Mouse (Mus musculus): ENCODE measurements around the gene Ensa. TPM values are rescaled to one million over a fixed set of nuclear protein-coding genes. Genes with fewer than 3 reads are reported as not detected.

The Ensa gene
- total and polyA plus RNA-seq, 3 experiments: 17.4 to 77.7 (median 71.5) TPM

- TF ChIP-seq EP300 (IDR thresholded peaks at IDR 0.05; ENCODE audit: insufficient read depth, low read depth, low read length): peak; percentile 93
- TF ChIP-seq POLR2A (IDR thresholded peaks at IDR 0.05; ENCODE audit: insufficient read depth, low read depth, low read length): no peak; the same call in 1 of the 2 replicates
- Histone ChIP-seq H3K27ac (peak overlapping the region; percentile 99), H3K4me3 (peak overlapping the region; percentile 81), H3K79me2 (replicated peaks; ENCODE audit: control insufficient read depth, insufficient read depth, low read length) (peaks cover 14% of the 10 kb centered on the region), H3K27me3 (ENCODE audit: control insufficient read depth, insufficient read depth, low read length) (no peaks in the 10 kb centered on the region), H3K4me1 (ENCODE audit: control insufficient read depth, insufficient read depth, low read length) (peaks cover 29% of the 10 kb centered on the region), H3K9ac (ENCODE audit: low read depth, low read length) (peak overlapping the region; percentile 82), H3K36me3 (ENCODE audit: control insufficient read depth, insufficient read depth, low read length) (peaks cover 66% of the 10 kb centered on the region)
- DNase-seq: peak in 1 of 2 experiments; percentile 33
- WGBS: 8% methylated on average over 7 of the region's 7 CpGs
- intact Hi-C loops (cut with DNase I): no loop called here
Observed at GRCm38 (mm10) chr3:95661945-95662715, 37.3 kb downstream of the Ensa start.

GRCm38 (mm10) chr3:95662724-95663449 lies 38.1 kb downstream of the Ensa start:
- Histone ChIP-seq H3K27ac (peak overlapping the region; percentile 99), H3K79me2 (replicated peaks; ENCODE audit: control insufficient read depth, insufficient read depth, low read length) (peaks cover 14% of the 10 kb centered on the region), H3K36me3 (ENCODE audit: control insufficient read depth, insufficient read depth, low read length) (peaks cover 73% of the 10 kb centered on the region), H3K4me1 (ENCODE audit: control insufficient read depth, insufficient read depth, low read length) (peaks cover 35% of the 10 kb centered on the region), H3K9ac (ENCODE audit: low read depth, low read length) (peak overlapping the region; percentile 82), H3K27me3 (ENCODE audit: control insufficient read depth, insufficient read depth, low read length) (no peaks in the 10 kb centered on the region), H3K4me3 (peak overlapping the region; percentile 81)
- peak in 1 of 2 experiments; percentile 28 for DNase-seq
- 33% methylated on average over 7 of the region's 7 CpGs for WGBS
- intact Hi-C loops (cut with DNase I): no loop called here
- TF ChIP-seq POLR2A (IDR thresholded peaks at IDR 0.05; ENCODE audit: insufficient read depth, low read depth, low read length): peak; percentile 53; the same call in 1 of the 2 replicates
- no peak for TF ChIP-seq CTCF (IDR thresholded peaks at IDR 0.05)
- TF ChIP-seq EP300 (IDR thresholded peaks at IDR 0.05; ENCODE audit: insufficient read depth, low read depth, low read length): no peak

GRCm38 (mm10) chr3:95663486-95663885 lies 38.7 kb downstream of the Ensa start:
- Histone ChIP-seq H3K36me3 (ENCODE audit: control insufficient read depth, insufficient read depth, low read length) (peaks cover 73% of the 10 kb centered on the region), H3K79me2 (replicated peaks; ENCODE audit: control insufficient read depth, insufficient read depth, low read length) (peaks cover 14% of the 10 kb centered on the region), H3K9ac (ENCODE audit: low read depth, low read length) (0 out of 2 replicates have a peak overlapping the region, but pooled peaks have one; percentile 6), H3K4me3 (peak overlapping the region; percentile 81), H3K27ac (peak overlapping the region; percentile 99), H3K27me3 (ENCODE audit: control insufficient read depth, insufficient read depth, low read length) (no peaks in the 10 kb centered on the region), H3K4me1 (ENCODE audit: control insufficient read depth, insufficient read depth, low read length) (peaks cover 36% of the 10 kb centered on the region)
- WGBS: 51% methylated on average over 2 of the region's 2 CpGs
- 0 out of 2 replicates have a peak, but pooled peaks have one; percentile 23 for TF ChIP-seq EP300 (IDR thresholded peaks at IDR 0.05; ENCODE audit: insufficient read depth, low read depth, low read length)
- no peak for TF ChIP-seq CTCF (IDR thresholded peaks at IDR 0.05)
- intact Hi-C loops (cut with DNase I): no loop called here
- DNase-seq: no peak

- H3K36me3 ChIP-seq (ENCODE audit: control insufficient read depth, insufficient read depth, low read length): peaks cover 73% of the 10 kb centered on the region
- no peaks in the 10 kb centered on the region for H3K27me3 ChIP-seq (ENCODE audit: control insufficient read depth, insufficient read depth, low read length)
- H3K4me3 ChIP-seq: peak overlapping the region; percentile 81; the same call in 1 of the 2 replicates
- H3K79me2 ChIP-seq (replicated peaks; ENCODE audit: control insufficient read depth, insufficient read depth, low read length): peaks cover 11% of the 10 kb centered on the region
- H3K9ac ChIP-seq (ENCODE audit: low read depth, low read length): peak overlapping the region; percentile 57
- peaks cover 39% of the 10 kb centered on the region for H3K4me1 ChIP-seq (ENCODE audit: control insufficient read depth, insufficient read depth, low read length)
- peak overlapping the region; percentile 99 for H3K27ac ChIP-seq
- peak in 1 of 2 experiments; percentile 15 for DNase-seq
- TF ChIP-seq POLR2A (IDR thresholded peaks at IDR 0.05; ENCODE audit: insufficient read depth, low read depth, low read length) (peak; percentile 25; the same call in 1 of the 2 replicates), EP300 (IDR thresholded peaks at IDR 0.05; ENCODE audit: insufficient read depth, low read depth, low read length) (no peak), CTCF (IDR thresholded peaks at IDR 0.05) (no peak)
- WGBS: 57% methylated on average over 3 of the region's 3 CpGs
- intact Hi-C loops (cut with DNase I): no loop called here
Observed at GRCm38 (mm10) chr3:95663969-95664608, 39.3 kb downstream of the Ensa start.

- no peak for DNase-seq
- Histone ChIP-seq H3K27ac (peak overlapping the region; percentile 99), H3K79me2 (replicated peaks; ENCODE audit: control insufficient read depth, insufficient read depth, low read length) (peaks cover 7% of the 10 kb centered on the region), H3K4me3 (no peak overlapping the region), H3K27me3 (ENCODE audit: control insufficient read depth, insufficient read depth, low read length) (no peaks in the 10 kb centered on the region), H3K9ac (ENCODE audit: low read depth, low read length) (peak overlapping the region; percentile 39), H3K36me3 (ENCODE audit: control insufficient read depth, insufficient read depth, low read length) (peaks cover 76% of the 10 kb centered on the region), H3K4me1 (ENCODE audit: control insufficient read depth, insufficient read depth, low read length) (peaks cover 44% of the 10 kb centered on the region)
- WGBS: 80% methylated on average over 4 of the region's 4 CpGs
- intact Hi-C loops (cut with DNase I): no loop called here
- TF ChIP-seq POLR2A (IDR thresholded peaks at IDR 0.05; ENCODE audit: insufficient read depth, low read depth, low read length) (no peak), CTCF (IDR thresholded peaks at IDR 0.05) (no peak), EP300 (IDR thresholded peaks at IDR 0.05; ENCODE audit: insufficient read depth, low read depth, low read length) (no peak)
Observed at GRCm38 (mm10) chr3:95664940-95665352, 40.2 kb downstream of the Ensa start.

Data from heart, adult 2 months (tissue).